Mouse (Mus musculus): ENCODE measurements around the gene Scp2. TPM values are rescaled to one million over a fixed set of nuclear protein-coding genes. Genes with fewer than 3 reads are reported as not detected.
A peak's percentile ranks its signal among the peaks of the same experiment; 100 is the strongest.
"Not testable (repeated sequence)": the region's sequence is repeated elsewhere in the genome, so short reads cannot be mapped to it uniquely, and the experiment has no call there.

Gene Scp2
- total RNA-seq, 2 experiments from 2014 or later = 114 to 126 TPM

- DNase-seq = no peak
Measured at GRCm38 (mm10) chr4:108109728-108110127, 35.1 kb downstream of the Scp2 start.

GRCm38 (mm10) chr4:108096345-108096744, 48.5 kb downstream of the Scp2 start, which contains the start of gene Podn:
Podn (minus strand) TSS chr4:108096445.
- no peak for DNase-seq

GRCm38 (mm10) chr4:108092741-108093397, 51.9 kb downstream of the Scp2 start:
- DNase-seq = no peak

DNA sequence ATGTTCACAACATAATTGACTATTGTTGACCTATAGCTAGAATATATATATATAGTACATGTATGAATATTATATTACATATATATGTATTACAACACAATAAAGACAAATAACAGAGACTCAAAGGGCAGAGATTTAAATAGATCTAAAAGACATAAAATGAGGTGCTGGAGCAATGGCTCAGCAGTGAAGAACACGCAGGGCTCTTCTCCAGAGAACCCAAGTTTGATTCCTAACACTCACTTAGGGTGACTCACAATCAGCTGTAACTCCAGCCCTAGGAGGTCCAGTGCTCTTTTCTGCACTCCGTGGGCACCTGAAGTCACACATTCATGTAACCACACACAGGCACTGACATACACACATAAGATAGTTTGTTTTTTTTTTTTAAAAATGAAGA, 60.8 kb downstream of the Scp2 start:
- DNase-seq = no peak

GRCm38 (mm10) chr4:108083032-108083735, 61.6 kb downstream of the Scp2 start:
- DNase-seq = no peak

GRCm38 (mm10) chr4:108082401-108082806, 62.4 kb downstream of the Scp2 start:
- no peak for DNase-seq

DNA sequence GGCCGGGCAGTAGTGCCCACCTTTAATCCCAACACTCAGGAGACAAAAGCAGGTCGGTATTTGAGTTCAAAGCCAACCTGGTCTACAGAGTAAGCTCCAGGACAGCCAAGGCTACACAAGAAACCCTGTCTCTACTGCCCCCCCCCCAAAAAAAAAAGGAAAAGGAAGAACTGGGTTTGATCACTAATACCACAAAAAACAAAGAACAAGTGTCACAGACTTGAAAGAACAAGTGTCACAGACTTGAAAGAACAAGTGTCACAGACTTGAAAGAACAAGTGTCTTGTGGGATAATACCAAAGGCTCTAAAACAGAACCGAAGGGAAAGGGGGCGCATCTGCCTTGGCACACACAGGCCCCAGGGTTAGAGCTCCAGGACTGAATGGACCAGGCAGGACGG, 63.9 kb downstream of the Scp2 start:
- no peak for DNase-seq

- DNase-seq = no peak
Measured at GRCm38 (mm10) chr4:108079762-108080161, 65.0 kb downstream of the Scp2 start.

DNA sequence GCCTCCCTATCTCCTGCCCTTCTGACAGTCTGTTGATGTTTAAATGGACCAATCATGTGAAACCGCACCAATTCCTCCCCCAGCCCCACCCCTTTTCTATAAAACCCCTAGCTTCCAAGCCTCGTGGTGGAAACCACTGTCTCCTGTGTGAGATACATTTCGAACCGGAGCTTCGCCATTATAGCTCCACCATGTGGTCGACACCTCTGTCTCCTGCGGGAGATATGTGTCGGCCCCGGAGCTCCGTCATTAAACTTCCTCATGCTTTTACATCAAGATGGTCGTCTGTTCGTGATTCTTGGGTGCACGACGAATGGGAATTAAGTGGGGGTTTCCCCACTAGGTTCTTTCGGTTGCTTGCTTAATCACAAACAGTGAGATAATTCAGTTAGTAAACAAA, 65.6 kb downstream of the Scp2 start:
- not testable (repeated sequence) for DNase-seq

DNA sequence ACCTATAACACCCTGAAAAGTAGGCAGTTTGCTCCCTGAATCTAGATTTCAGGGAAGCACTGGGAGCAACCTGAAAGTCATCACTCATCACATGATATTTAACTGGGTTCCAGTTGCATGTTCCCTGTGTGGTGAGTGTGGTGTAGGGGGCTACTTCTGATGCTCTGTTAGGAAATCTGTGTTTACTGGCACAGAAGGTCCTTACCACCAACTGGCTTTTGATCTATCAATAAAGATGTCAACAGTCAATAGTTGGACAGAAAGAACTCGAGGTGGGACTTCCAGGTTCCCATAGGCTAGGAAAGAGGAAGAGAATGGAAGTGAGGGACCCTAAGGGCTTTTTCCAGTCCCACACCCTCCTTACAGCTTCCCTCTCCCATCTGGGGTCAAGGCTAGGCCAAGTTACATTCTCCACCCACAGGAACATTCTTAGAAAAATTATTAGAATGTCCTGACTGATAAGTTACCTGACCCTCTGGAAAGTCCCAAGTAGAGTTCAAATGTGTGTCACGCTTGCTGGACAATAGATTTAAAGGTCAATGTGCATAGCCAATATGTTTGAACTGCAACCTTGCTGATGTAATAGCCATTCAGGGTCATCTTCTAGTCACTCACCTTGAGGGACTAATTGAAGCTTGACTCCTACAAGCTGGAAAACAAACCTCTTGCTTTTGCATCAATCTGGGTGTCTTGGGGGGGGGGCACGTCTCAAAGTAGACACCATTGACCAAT, 67.4 kb downstream of the Scp2 start:
- no peak for DNase-seq

DNA sequence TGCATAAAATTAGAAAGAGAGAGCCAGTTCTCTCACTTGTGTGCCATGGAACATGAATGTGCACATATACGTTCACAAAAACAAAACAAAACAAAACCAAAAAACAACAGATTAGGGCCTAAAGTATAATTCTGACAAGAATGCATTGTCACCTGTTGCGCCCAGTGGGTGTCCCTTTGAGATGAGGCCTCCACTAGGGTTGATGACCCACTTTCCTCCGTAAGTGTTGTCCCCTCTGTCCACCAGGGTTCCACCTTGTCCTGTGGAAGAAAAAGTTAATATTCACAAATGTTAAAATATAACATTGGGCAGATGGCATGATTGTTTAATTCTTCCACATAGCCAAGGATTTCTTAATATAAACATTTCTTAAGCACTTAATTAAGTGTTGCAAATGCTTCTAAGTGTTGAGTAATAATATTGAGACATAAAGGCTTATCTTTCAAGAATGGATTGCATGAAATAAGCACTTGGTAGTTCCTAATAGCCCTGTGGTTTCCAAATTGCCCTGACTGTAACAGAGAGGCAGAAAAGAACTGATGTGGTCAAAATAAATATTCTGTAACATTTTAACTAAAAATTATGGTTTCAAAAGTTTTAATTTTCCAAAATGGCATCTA, 70.5 kb downstream of the Scp2 start:
- no peak for DNase-seq

- DNase-seq = no peak
Measured at GRCm38 (mm10) chr4:108072086-108072485, 72.7 kb downstream of the Scp2 start.

- DNase-seq = peak; percentile 96
Measured at GRCm38 (mm10) chr4:108071235-108071901, 73.4 kb downstream of the Scp2 start.

DNA sequence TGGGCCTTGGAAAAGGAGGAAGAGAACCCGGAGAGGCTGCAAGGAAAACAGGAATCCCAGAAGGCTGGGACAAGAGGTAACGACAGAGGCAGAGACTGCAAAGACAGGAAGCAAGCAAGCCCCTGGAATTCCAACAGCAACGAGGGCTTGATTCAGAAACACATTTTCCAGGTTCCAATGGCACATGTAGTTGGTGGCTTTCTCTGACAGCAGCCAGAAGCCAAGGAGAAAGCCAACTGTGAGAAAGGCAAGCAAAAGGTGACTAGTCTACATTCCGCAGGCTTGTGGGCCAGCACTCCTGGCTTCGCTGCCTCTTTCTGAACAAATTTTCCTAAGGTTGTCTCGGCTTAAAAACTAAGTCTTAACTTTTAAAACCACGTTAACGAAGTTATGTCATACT, 74.1 kb downstream of the Scp2 start:
- DNase-seq = no peak

DNA sequence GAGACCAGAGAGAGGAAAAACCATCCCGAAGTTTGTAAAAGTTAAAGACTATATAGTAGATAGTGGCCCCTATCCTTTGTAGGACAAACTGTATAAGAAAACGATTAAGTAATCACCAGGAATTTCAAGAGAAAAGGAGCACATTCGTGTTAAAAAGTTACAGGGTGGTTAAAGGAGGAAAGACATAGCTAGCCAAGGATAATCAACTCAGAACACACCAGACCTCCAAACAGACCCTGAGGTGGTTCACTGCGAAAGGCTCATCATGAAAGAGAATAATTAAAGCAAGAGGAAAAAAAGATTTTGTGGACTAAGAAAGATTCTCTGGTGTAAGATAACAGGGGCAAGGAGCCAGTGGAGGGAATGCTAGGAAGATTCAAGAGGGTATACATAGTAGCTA, 74.5 kb downstream of the Scp2 start:
- DNase-seq = no peak

- no peak for DNase-seq
Measured at GRCm38 (mm10) chr4:108068081-108068480, 76.7 kb downstream of the Scp2 start.

DNA sequence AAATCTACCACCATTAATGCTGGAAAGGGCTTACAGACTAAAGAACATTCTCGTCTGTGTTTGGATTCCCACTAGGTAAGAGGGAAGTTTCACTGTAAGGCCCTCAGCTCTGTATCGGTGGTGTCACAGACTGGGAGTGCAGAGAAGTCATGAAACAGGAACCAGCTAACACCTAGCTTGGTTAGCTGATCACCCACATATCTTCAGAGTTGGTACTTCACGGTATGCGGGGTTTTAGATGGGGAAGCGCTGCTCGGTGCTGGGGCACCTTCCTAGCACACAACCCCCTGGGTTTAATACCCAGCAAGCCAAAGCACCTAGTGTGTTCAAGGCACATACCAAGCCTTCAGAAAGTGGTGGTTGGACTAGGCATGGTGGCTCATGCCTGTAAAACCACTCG, 77.5 kb downstream of the Scp2 start:
- DNase-seq = no peak

- no peak for DNase-seq
Measured at GRCm38 (mm10) chr4:108066569-108066968, 78.2 kb downstream of the Scp2 start.

DNA sequence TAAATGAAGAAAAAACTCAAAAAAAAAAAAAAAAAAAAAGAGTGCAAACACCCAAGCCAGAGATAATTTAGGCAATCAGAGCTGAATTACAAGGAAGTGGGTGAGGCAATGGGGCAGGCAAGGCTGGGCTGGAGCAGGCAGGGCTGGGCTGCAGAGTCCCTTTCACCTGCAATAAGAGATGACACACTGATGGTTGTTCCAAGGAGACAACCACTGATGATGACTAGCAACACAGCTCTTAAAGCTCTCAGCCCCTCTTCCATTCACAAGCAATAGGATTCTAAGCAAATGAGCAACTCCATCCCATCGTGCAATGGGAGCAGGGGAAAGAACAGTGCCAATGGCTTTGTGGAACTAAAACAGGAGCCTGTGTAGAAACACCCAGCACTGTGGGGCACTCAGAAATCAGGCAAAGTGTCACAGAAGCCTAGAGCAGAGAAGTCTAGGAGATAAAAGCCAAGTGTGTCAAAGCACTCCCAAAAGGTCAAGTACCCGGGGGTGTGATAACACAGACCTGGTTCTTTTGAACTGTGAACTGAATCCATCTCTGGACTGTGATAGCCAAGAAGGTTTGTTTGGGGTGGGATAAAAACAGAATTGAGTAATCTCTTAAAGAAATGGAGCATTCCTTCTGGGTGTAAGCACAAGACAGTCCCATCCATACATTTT, 79.5 kb downstream of the Scp2 start:
- no peak for DNase-seq

- DNase-seq = no peak
Measured at GRCm38 (mm10) chr4:108063616-108064015, 81.2 kb downstream of the Scp2 start.

GRCm38 (mm10) chr4:108062524-108062923, 82.3 kb downstream of the Scp2 start:
- DNase-seq = no peak

GRCm38 (mm10) chr4:108060774-108061173, 84.0 kb downstream of the Scp2 start:
- no peak for DNase-seq
